Mouse (Mus musculus) olfactory bulb, adult 2 months (tissue): ENCODE data around the gene Rundc3a.

ENCODE experiments used
- CTCF ChIP-seq: fragments of 200-500 bp; IDR thresholded peaks from 2 replicates; pipeline ENCODE4 v1.5.1; 2012; ENCODE audit warnings: low read depth, mild to moderate bottlenecking, low read length, moderate library complexity; ENCODE audit not compliant: insufficient read depth
- POLR2A ChIP-seq: fragments of 200-500 bp; IDR thresholded peaks from 2 replicates; pipeline ENCODE4 v1.6.1; 2012; ENCODE audit warnings: mild to moderate bottlenecking, low read depth, low read length, moderate library complexity; ENCODE audit not compliant: insufficient read depth

GRCm38 (mm10) chr11:102439093-102440082 is 46.2 kb downstream of the Rundc3a start:
- no peak for TF ChIP-seq CTCF
- TF ChIP-seq POLR2A: no peak
